Mouse (Mus musculus) brain, embryonic 18.5 days (tissue): ENCODE data around the gene Olfr1299.

Experiments
- DNase-seq: peaks from one replicate; pipeline ENCODE4 v3.0.0-alpha.2; 2012; ENCODE audit warnings: low read depth, low spot score

Gene Olfr1299

DNA sequence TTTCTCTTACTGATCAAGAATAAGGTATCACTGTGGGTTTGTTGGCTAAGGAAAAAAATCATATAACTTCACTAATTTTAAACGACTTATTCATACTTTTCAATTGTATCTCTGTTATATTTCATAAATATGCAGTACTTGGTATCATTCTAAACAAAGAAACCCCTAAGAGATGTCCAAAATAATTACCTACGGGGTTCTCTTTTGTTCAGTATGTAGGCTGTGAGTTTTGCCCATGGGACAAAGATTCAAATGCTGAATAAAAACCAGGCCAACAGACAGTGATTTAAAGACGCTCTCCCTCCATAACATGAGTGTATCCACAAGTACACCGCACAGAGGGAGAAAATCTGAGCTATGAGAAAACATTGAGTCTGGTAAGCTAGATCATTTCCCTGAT lies at the start of gene Olfr1299:
Gene Olfr1299 (plus strand): TSS at position 301 of the 400 bp plus-strand sequence.
- no peak for DNase-seq

DNA sequence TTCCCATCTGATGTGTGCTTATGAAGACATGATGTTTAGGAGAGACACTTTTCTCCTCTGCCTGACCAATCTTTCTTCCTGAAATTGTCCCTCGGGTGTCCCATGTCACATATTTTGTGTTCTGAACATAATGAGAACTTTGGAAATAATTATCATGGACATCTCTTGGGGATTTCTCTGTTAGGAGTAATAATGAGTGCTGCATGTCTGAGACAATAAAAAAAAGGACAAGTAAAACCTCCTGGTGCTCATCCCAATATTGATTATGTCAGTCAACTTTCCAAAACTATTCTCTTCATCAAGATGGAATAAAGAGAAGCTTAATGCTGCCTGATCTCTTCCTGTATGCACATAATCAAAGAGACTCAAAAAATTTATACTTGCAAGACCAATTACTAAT lies 34.8 kb upstream of the Olfr1299 start, which contains the start of gene Olfr1297:
Gene Olfr1297 (minus strand): TSS at position 101 of the 400 bp plus-strand sequence.
- DNase-seq = no peak

DNA sequence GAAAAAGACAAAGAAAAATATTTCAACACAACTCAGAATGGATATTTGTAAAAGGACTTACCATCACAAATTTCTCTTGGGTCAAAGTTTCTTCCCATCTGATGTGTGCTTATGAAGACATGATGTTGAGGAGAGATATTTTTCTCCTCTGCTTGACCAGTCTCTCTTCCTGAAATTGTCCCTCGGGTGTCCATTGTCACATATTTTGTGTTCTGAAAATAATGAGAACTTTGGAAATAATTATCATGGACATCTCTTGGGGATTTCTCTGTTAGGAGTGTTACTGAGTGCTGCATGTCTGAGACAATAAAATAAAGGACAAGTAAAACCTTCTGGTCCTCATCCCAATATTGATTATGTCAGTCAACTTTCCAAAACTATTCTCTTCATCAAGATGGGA lies 12.1 kb upstream of the Olfr1299 start, which contains the start of gene Olfr1298:
Gene Olfr1298 (minus strand): TSS at position 101 of the 400 bp plus-strand sequence.
- DNase-seq = no peak
